Mouse (Mus musculus) neural tube, embryonic 13.5 days (tissue): Measurements from ENCODE around the gene Gm49661. TPM values are rescaled to one million over a fixed set of nuclear protein-coding genes. Genes with fewer than 3 reads are reported as not detected.

ENCODE experiments used
- ATAC-seq: fragments of 200-750 bp; cut with Nextera tagmentation; 2 replicates; pipeline ENCODE4 v1.8.0; 2017; ENCODE audit warnings: low read depth, mild to moderate bottlenecking, moderate TSS enrichment, moderate library complexity
- H3K27ac ChIP-seq: fragments of 300-500 bp; sonication (generic); replicated peaks from 2 replicates; pipeline ENCODE4 v1.5.1; 2015; ENCODE audit warnings: moderate library complexity, mild to moderate bottlenecking, inconsistent platforms
- H3K27me3 ChIP-seq: fragments of 300-500 bp; sonication (generic); 2 replicates; pipeline ENCODE4 v1.6.1; 2015; ENCODE audit warnings: mild to moderate bottlenecking, inconsistent platforms
- H3K36me3 ChIP-seq: fragments of 300-500 bp; sonication (generic); 2 replicates; pipeline ENCODE4 v1.6.1; 2015; ENCODE audit warnings: mild to moderate bottlenecking, inconsistent platforms
- H3K4me1 ChIP-seq: fragments of 300-500 bp; sonication (generic); replicated peaks from 2 replicates; pipeline ENCODE4 v1.6.1; 2015; ENCODE audit warnings: inconsistent platforms
- H3K4me2 ChIP-seq: fragments of 300-500 bp; sonication (generic); 2 replicates; pipeline ENCODE4 v1.6.1; 2015; ENCODE audit warnings: inconsistent platforms, mild to moderate bottlenecking, moderate library complexity
- H3K4me3 ChIP-seq: fragments of 300-500 bp; sonication (generic); 2 replicates; pipeline ENCODE4 v1.5.1; 2015; ENCODE audit warnings: mild to moderate bottlenecking, inconsistent platforms
- H3K9ac ChIP-seq: fragments of 300-500 bp; sonication (generic); 2 replicates; pipeline ENCODE4 v1.6.1; 2015; ENCODE audit warnings: moderate library complexity, mild to moderate bottlenecking, inconsistent platforms
- H3K9me3 ChIP-seq: fragments of 300-500 bp; sonication (generic); 2 replicates; pipeline ENCODE4 v1.6.1; 2016; ENCODE audit warnings: inconsistent platforms
- WGBS: fragments of 180-500 bp; shearing (Covaris S2); methylation state at CpG from one replicate; pipeline ENCODE4 v1.1.7; 2015; 5-methylcytosine and 5-hydroxymethylcytosine counted together
- polyA plus RNA-seq: library from polyadenylated mRNA; unstranded; fragments of >200 nt; fragmentation: Nextera tagmentation; extraction: Ambion mirVana; gene quantifications from 2 replicates; pipeline ENCODE4 v1.2.1, GENCODE M21; 2015

Gene Gm49661
- polyA plus RNA-seq, 1 experiment from 2014 or later = not detected

DNA sequence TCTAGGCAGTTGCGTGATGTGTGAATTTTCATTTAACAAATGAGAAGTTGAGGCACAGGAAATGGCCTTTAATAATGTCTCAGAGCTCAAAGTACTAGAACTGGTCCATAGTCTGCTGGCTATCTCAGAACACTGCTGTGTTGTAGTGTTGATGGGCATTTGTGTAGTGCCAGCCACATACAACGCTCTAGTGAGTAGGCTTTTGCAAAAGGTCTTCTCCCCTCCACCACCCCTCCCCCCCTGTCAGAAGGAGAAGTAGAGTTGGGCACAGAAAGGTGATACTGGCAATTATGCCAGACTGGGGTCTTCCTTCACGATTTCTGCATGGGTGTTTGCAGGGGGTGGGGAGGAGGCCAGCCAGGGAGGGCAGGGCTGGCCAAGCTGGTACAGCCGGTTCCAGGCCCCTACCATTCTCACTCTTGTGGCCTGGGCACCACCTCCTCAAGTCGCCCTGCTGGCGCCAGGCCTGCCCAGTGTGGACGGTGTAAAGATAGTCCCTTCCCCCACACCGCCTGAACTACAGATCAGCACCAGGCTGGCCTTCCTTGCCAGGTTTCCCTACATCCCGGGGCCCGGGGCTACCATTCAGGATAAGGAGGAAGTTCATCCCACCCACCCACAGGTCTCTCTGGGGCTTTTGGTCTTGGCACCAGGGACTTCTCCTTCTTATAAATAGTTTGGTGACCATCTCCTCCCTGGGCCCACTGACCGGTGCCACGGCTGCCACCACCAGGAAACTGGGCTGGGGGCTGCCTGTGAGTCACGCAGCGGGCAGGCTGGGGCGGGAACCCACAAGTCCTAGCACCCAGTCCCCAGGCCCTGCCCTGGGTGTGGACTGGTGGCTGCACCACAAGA is 12.6 kb upstream of the Gm49661 start:
- Histone ChIP-seq H3K9me3 (no peaks in the 10 kb centered on the region), H3K4me2 (no peak overlapping the region), H3K36me3 (no peaks in the 10 kb centered on the region), H3K4me1 (peaks cover 80% of the 10 kb centered on the region), H3K27me3 (peaks cover 64% of the 10 kb centered on the region), H3K4me3 (no peak overlapping the region), H3K9ac (no peak overlapping the region; the same call in 1 of the 2 replicates), H3K27ac (peak overlapping the region; percentile 71; the same call in 1 of the 2 replicates)
- no peak for ATAC-seq
- WGBS = 80% methylated on average over 15 of the region's 15 CpGs

DNA sequence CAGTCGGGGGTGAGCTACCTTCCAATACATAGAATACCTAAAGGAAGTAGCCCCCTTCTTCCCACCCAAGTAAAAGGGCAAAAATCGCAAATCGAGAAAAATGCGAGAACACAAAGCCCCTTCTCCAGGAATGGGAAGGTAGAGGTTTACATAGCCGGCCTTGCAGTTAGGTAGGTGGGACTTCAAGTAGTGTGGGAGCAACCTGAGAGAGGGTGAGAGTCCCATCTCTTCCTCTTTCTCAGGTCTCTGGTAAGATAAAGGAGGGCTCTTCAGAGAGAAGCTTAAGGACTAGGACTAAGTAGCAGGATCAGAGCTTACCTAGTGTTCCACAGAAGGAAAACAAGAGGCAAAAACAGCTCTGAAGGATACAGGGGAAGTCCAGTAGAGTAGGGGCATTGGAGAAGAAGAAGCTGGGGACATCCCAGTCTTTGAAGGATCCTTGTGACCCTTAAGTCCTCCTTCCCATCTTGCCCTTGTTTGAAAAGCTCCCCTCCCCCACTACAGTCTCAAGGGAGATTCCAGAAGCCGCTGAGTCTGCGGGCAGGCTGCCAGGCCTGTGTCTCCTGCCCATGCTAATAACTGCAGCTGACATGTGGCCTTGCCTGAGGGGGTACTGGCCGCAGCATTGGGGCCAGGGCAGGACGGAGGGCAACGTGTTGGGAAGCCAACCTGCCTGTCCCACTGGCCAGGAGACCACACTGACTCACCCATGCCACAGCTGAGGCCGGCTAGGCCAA is 11.6 kb upstream of the Gm49661 start:
- Histone ChIP-seq H3K27ac (peak overlapping the region; percentile 71), H3K9ac (no peak overlapping the region), H3K27me3 (peaks cover 58% of the 10 kb centered on the region), H3K4me3 (no peak overlapping the region; the same call in 1 of the 2 replicates), H3K4me1 (peaks cover 81% of the 10 kb centered on the region), H3K9me3 (no peaks in the 10 kb centered on the region), H3K4me2 (peak overlapping the region; percentile 98), H3K36me3 (no peaks in the 10 kb centered on the region)
- WGBS = 33% methylated on average over 11 of the region's 11 CpGs
- ATAC-seq = no peak

DNA sequence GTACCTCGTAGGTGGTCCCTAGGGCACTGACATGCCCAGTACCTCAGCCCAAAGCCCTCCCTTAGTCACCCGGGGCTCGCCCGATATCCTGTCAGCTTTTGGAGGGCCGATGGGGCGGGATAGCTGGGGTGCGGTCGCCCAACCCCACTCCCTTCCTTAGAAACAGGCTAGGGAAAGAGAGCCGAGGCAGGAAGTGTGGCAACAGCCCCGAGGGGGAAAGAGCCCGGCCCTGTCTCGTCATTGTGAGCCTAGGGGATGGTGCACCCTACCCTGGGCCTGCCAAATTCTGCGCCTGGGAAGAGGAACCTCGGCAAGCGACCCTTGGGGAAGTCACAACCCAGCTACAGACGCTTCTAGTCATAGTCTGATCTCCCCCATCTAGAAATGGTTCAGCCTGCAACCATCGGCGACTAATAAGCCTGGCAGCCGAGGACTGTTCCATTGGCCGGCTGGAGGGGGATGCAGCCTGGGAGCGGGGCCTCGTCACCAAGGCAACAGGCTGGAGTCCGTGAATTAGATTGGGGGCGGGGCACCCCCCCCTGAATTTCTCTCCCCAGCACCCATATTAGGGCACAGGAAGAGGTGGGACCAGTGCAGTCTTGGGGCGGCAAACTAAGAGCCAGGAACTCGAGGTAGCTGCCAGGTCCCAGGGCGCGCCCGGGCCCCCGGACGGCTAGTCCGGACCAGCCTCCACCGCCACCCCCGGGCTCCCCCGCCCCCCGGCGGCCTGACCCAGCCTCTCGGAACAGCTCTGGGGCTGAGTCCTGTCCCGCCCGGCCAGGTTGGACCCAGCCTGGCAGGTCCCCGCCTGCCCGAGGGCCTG is 10.6 kb upstream of the Gm49661 start:
- 2% methylated on average over 42 of the region's 42 CpGs for WGBS
- ATAC-seq = peak; percentile 17; the same call in 1 of the 2 replicates

GRCm38 (mm10) chr8:84978248-84978940 is 9.2 kb upstream of the Gm49661 start, which contains the start of gene Junb:
Gene Junb (minus strand): TSS chr8:84978718.
- ATAC-seq = peak; percentile 34
- Histone ChIP-seq H3K9me3 (no peaks in the 10 kb centered on the region), H3K36me3 (peaks cover 18% of the 10 kb centered on the region), H3K27ac (peak within 1 kb of the TSS; percentile 46), H3K9ac (peak within 1 kb of the TSS; percentile 75), H3K4me3 (peak within 1 kb of the TSS; percentile 53), H3K4me2 (peak within 1 kb of the TSS; percentile 98), H3K4me1 (peaks cover 79% of the 10 kb centered on the region), H3K27me3 (peaks cover 43% of the 10 kb centered on the region)
- under 1% methylated on average over 63 of the region's 63 CpGs for WGBS

More for the DNA sequence above, 10.6 kb upstream of the Gm49661 start:
- no peaks in the 10 kb centered on the region for H3K9me3 ChIP-seq
- peak overlapping the region; percentile 58 for H3K9ac ChIP-seq
- H3K4me3 ChIP-seq = peak overlapping the region; percentile 33
- H3K36me3 ChIP-seq = peaks cover 5% of the 10 kb centered on the region
- H3K27ac ChIP-seq = peak overlapping the region; percentile 33; the same call in 1 of the 2 replicates
- peaks cover 81% of the 10 kb centered on the region for H3K4me1 ChIP-seq
- peak overlapping the region; percentile 98 for H3K4me2 ChIP-seq
- peaks cover 57% of the 10 kb centered on the region for H3K27me3 ChIP-seq

- H3K27ac ChIP-seq = 0 out of 2 replicates have a peak overlapping the region, but pooled peaks have one; percentile 46
- WGBS = 1% methylated on average over 69 of the region's 70 CpGs
Measured at GRCm38 (mm10) chr8:84977435-84978247, 8.4 kb upstream of the Gm49661 start.

DNA sequence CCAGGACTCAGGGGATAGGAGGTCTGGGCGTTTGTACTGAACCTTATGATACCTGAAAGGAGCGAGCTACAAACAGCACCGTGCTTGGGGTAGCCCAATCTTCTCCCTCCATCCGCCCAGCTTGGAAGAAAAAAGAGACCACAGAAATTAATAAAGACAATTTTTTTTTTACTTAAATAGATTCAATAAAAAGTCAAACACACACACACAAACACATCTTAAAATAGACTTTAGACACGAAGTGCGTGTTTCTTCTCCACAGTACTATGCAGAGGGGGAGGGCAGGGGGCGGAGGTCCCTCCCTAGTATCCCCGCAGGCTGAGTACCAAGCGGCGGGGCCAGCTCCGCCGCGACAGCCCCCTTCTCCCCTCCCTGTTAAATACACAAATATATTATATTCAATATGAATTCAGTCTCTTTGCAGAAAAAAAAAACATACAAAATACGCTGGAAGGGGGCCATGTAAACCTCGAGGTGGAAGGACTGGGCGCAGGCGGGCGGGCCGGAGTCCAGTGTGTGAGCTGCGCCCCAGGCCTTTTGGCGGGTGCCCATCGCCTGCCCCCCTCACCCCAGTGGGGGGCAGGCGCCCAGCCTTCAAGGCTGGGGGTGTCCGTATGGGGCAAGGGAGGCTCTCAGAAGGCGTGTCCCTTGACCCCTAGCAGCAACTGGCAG is 7.7 kb upstream of the Gm49661 start:
- Histone ChIP-seq H3K36me3 (peaks cover 33% of the 10 kb centered on the region), H3K9ac (peak overlapping the region; percentile 75), H3K4me2 (peak overlapping the region; percentile 98), H3K27me3 (peaks cover 34% of the 10 kb centered on the region), H3K27ac (0 out of 2 replicates have a peak overlapping the region, but pooled peaks have one; percentile 40), H3K9me3 (no peaks in the 10 kb centered on the region), H3K4me1 (peaks cover 81% of the 10 kb centered on the region), H3K4me3 (peak overlapping the region; percentile 53)
- ATAC-seq = no peak
- 1% methylated on average over 25 of the region's 25 CpGs for WGBS

More at GRCm38 (mm10) chr8:84977435-84978247, 8.4 kb upstream of the Gm49661 start:
- peaks cover 80% of the 10 kb centered on the region for H3K4me1 ChIP-seq
- H3K4me3 ChIP-seq = peak overlapping the region; percentile 53
- no peaks in the 10 kb centered on the region for H3K9me3 ChIP-seq
- peak overlapping the region; percentile 98 for H3K4me2 ChIP-seq
- peaks cover 41% of the 10 kb centered on the region for H3K27me3 ChIP-seq
- ATAC-seq = no peak
- H3K9ac ChIP-seq = peak overlapping the region; percentile 75
- H3K36me3 ChIP-seq = peaks cover 25% of the 10 kb centered on the region

DNA sequence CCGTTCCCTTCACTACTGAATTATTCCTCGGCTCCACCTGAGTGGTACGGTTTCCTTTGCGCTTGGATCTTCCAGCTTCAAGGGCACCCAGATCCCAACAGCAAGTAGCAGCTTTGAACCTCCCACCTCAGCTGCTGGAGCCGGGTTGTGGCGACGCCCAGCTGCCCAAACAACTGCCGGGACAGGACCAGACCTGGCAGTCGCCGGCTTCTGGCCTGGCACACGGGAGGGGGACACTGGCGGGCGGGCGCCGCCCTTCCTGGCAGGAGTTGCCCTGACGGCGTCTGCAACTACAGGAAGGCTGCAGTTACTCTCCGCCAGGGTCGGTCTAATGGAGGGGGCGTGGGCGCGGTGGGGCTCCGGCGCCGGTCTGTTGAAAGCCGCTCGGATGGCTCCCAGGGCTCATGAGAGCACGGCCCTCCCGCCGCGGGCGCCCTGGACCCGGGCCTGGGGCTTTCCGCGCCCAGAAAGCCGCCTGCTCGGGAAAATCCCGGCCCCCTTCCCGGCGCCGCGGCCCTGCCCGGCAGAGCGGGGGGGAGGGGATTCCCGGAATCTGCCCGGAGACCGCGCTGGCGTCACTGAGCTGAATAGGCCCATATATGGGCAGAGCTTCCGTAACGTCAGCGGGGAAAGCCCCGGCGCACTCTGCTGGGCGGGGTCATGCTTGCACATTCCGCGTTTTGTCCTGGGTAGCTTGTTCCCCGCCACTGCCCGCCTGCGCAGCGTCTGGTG is 7.0 kb upstream of the Gm49661 start:
- Histone ChIP-seq H3K4me1 (peaks cover 81% of the 10 kb centered on the region), H3K27ac (peak overlapping the region; percentile 73), H3K9me3 (no peaks in the 10 kb centered on the region), H3K36me3 (peaks cover 40% of the 10 kb centered on the region), H3K27me3 (peaks cover 33% of the 10 kb centered on the region), H3K9ac (peak overlapping the region; percentile 75), H3K4me3 (peak overlapping the region; percentile 53), H3K4me2 (peak overlapping the region; percentile 98)
- WGBS = 1% methylated on average over 60 of the region's 61 CpGs
- peak; percentile 72 for ATAC-seq

GRCm38 (mm10) chr8:84975434-84975833 is 6.2 kb upstream of the Gm49661 start:
- Histone ChIP-seq H3K4me1 (peaks cover 81% of the 10 kb centered on the region), H3K9ac (peak overlapping the region; percentile 61; the same call in 1 of the 2 replicates), H3K27me3 (peaks cover 26% of the 10 kb centered on the region), H3K4me2 (peak overlapping the region; percentile 98), H3K4me3 (peak overlapping the region; percentile 53; the same call in 1 of the 2 replicates), H3K9me3 (no peaks in the 10 kb centered on the region), H3K36me3 (peaks cover 44% of the 10 kb centered on the region), H3K27ac (peak overlapping the region; percentile 73)
- ATAC-seq = no peak
- WGBS = 29% methylated on average over 7 of the region's 7 CpGs

GRCm38 (mm10) chr8:84974543-84975142 is 5.4 kb upstream of the Gm49661 start:
- Histone ChIP-seq H3K36me3 (peaks cover 44% of the 10 kb centered on the region), H3K9me3 (no peaks in the 10 kb centered on the region), H3K27me3 (peaks cover 22% of the 10 kb centered on the region), H3K4me2 (no peak overlapping the region), H3K4me1 (peaks cover 75% of the 10 kb centered on the region), H3K9ac (0 out of 2 replicates have a peak overlapping the region, but pooled peaks have one; percentile 9), H3K4me3 (no peak overlapping the region), H3K27ac (no peak overlapping the region)
- WGBS = 81% methylated on average over 8 of the region's 8 CpGs
- no peak for ATAC-seq
